Mouse (Mus musculus) CD4-positive, CD25-positive, alpha-beta regulatory T cell, adult 4 months (primary cell): ENCODE measurements around the gene Cst11. TPM values are rescaled to one million over a fixed set of nuclear protein-coding genes. Genes with fewer than 3 reads are reported as not detected.
"Not testable (repeated sequence)": the region's sequence is repeated elsewhere in the genome, so short reads cannot be mapped to it uniquely, and the experiment has no call there.

Experiments used
- ATAC-seq: one replicate; pipeline ENCODE4 v1.8.0; 2017
- polyA plus RNA-seq, 2 experiments: library from polyadenylated mRNA; unstranded; fragments of 100-300 nt; shearing (Covaris generic); gene quantifications; one replicate each; pipeline ENCODE4 v1.2.1; 2017

Cst11 gene
- polyA plus RNA-seq, result not detected

DNA sequence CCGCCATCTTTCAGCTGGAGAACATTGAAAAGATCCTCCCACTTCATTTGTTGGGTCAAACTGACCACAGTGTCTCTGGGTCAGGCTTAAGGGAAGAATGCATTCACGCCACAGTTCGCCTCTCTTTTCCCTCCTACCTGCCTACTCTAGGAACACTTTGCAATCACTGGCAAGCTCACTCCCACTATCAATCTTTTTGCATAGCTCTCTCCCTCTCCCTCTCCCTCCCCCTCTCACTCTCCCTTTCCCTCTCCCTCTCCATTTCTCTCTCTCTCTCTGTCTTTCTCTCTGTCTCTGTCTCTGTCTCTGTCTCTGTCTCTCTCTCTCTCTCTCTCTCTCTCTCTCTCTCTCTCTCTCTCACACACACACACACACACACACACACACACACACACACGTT lies at the start of gene Cst11:
TSS of gene Cst11 (minus strand) at position 101 of the 400 bp plus-strand sequence.
- not testable (repeated sequence) for ATAC-seq

DNA sequence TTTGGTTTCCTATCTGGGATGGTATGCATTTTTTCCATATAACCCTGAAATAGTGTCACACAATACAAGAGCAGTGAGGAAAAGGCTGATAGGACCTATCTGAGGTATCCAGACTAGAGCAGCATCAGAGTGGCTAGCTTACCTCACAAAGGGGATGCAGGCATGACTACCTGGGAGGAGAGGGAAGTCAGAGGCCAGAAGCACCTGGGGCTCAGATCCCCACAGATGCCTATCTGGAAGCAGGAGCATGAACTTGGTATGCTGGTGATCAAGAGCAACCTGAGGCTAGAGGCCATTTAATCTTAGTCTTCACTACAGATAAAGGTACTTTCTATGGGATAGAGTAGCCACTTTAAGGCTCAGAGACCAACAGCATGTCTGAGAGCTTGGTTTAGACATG lies 48.6 kb upstream of the Cst11 start, which contains the start of gene Cst13:
TSS of gene Cst13 (plus strand) at position 173 of the 400 bp plus-strand sequence.
- ATAC-seq, result no peak

DNA sequence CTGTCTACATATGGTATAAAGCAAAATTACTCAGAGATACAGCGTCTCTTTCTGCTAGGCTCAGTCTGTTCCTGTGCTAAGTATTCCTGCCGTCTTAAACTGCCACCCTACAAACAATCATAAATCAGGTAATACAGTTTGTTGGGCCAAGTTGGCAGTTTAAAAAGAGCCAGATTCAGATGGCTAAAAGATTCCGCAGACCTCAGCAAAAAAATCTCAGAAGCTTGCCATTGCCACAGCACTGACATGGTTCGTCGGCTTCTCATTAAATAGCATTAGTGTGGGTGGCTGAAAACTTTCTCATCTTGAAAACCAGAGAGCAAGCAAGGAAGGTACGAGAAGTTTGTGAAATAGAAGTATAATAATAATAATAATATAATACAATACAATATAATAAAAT lies 35.4 kb upstream of the Cst11 start:
- no peak for ATAC-seq

DNA sequence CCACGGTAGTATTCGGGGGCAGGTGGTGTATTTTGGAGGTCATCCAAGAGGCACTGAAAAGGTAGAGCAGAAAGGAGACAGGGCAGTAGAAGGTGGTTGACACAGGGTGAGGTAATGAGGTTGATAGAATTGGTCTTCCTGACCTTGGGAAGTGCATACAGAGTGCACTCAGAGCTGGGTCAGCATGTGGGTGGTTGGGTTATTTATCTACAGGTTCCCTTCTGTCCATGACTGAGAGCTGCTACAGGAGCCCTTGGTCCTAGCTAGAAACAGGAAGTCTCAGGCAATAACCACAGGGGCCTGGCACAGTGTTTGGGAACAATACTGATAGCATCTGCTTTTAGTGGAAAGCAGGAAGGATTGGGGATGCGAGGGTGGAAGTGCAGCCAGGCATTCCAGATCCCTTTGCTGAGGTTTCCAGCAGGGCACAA lies 30.2 kb upstream of the Cst11 start:
- ATAC-seq, result no peak

DNA sequence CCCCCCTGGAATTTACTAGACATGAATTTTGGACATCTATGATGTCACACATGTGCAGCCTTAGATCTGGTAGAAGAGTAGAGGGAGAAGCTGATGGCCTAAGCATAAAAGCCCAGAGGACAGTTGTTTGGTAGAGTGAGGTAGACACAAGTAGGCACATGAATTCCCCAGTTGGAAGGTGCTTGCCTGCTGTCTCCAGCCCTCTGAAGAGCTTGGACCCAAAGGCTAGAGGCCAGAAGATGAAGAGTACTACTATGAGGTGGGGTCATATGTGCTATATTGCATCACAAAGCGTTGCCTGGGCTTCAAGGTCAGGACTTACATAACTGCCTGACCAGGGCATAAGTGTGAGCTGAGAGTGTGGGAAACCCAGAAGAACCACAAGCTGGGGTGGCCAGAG lies 27.2 kb upstream of the Cst11 start, which contains the start of gene Cst8:
TSS of gene Cst8 (plus strand) at position 301 of the 400 bp plus-strand sequence.
- no peak for ATAC-seq

DNA sequence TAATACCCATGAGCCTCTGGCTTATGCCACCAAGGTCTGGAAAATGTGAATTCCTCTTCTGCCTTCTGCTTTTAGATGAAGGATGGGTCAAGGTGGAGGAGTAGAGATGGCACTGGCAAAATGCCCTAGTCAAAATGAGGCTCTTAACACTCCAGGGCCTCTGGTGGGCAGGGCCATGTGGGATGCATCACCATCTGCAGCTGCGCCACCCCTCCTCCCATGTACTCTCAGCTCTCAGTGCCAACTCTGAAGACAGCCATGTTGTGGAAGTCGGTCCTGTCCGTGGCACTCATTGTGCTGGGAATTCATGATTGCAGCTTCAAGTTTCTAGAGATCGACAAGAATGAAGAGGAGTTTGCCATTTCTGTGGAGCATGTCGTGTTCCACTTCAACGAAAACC lies 17.8 kb upstream of the Cst11 start, which contains the start of gene Cst12:
TSS of gene Cst12 (plus strand) at position 220 of the 400 bp plus-strand sequence.
- ATAC-seq, result no peak

DNA sequence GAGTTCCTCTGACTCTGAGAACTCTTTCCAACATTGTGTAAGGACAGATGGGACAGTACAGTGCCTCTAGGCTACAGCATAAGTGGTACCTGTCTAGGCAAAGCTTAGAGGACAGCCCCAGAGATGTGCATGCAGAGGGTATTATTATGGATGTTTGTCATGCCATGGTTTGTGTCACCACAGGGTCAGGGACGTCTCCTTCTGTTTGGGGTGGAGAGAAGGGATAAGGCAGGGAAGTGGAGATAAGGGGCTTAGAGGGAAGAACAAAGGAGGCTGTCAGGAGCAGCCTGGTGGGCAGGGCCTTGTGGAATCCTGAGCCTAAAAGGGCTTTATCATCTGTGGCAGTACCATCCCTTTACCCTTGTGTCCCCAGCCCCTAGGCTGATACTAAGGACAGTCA lies 10.4 kb upstream of the Cst11 start, which contains the start of gene 8030411F24Rik:
TSS of gene 8030411F24Rik (plus strand) at position 301 of the 400 bp plus-strand sequence.
- no peak for ATAC-seq

DNA sequence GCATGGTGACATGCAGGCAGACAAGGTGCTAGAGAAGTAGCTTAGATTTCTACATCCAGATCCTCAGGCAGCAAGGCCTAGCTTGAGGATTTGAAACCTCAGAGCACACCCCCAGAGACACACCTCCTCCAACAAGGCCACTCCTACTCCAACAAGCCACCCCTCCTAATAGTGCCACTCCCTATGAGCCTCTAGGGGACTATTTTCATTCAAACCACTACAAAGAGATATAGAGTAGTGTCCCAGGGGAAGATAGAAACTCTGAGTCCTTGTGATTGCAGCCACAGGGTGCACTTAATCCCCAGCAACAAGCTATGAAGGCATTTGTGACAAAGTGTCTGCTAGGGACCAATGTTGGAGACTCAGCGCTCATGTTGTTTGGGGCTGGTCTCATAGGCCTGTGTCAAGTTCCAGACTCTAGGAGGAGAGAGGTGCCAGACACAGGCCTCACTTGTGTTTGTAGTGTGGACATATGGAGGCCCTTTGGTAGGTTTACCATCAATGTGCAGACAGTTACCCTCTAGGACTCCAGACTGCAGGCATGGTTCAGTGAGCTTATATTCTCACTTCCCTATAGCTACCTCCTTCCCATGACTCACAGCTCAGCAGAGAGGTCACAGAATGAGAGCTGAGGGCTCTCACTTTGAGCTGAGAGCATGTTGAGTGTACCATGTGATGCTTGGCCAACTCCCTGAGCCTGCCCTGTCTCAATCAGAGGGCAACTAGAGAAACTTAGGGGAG lies 7.5 kb downstream of the Cst11 start:
- ATAC-seq, result no peak

DNA sequence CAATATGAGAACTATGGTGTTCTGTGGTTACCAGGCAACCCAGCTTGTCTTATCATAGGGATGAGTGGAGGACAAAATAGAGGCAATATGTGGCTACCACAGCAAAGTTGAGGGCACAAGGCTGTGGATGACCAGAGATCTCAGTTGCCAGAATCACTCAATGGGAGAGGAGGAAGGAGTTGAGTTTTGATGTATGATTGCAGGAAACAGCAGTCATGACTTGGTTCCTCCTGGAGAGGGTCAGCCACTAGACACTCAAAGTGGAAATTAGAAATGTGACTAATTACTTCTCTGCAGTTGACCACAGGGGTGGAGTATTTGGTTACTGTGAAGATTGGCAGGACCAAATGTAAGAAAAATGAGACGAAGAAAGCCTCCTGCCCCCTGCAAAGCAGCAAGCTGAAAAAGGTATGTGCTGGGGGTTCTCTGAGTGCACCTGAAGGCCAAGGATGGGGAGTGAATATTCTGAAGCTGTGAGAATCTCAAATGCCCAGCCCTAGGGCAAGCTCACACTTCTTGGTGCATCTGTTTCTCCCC lies 16.9 kb downstream of the Cst11 start:
- no peak for ATAC-seq

DNA sequence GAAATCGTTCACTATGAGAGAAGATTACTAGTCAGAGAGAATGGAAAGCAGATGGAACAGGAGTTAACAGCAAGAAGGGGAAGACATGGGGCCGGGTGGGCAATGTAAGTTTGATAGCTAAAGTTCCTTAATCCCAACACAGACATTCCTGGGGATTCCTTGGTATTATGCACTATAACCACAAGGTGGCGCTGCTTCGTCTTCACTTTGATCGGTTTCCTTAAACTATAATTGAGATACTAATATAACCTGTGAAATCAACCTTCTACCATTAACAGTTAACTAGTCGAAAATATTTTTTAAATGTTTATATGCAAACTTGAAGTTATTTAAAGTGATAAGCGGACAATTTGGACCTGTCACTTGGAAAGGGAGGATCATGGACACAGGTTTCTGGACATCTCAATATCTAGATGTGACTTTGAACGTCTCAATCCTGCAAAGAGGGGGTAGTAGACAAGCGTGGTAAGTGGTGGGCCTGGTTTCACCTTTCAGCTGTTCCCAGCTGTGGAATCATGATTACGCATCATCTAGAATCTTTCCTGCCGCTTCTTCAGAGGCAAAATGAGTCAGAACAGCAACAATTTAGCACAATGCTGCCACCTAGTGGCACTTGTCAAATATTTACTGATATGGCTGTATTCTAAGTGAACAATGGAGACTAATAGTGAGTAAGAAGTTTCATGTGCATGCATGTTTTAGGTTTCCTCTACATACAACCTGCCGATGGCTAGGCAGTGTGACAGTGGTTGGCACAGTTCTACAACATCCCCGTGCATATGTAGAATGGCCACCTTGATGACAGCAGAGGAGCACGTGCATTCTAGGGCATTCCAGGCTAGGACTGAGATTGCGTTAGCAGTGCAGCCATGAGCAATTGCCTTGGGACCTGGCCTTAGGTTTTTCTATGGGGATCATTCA lies 19.1 kb downstream of the Cst11 start:
- peak; percentile 92 for ATAC-seq

DNA sequence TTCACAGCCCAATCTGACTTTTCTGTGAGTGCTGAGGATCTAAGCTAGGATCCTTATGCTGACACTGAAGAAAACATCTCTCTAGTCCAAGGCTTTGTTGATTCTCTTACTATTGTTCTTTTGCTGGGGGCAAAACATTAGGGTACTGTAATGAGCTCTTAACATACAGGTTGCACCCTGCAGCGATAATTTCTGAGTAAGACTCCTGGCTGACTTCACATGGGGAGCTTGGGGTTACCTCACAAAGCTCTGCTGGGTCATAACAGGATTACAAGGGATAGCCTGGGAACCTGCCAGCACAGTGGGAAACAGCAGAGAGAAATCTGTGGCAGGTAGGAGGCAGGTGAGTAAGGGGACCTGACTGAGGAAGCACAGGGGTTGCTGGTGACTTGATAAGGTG lies 21.2 kb downstream of the Cst11 start, which contains the start of gene Cstl1:
TSS of gene Cstl1 (plus strand) at position 301 of the 400 bp plus-strand sequence.
- ATAC-seq, result no peak

DNA sequence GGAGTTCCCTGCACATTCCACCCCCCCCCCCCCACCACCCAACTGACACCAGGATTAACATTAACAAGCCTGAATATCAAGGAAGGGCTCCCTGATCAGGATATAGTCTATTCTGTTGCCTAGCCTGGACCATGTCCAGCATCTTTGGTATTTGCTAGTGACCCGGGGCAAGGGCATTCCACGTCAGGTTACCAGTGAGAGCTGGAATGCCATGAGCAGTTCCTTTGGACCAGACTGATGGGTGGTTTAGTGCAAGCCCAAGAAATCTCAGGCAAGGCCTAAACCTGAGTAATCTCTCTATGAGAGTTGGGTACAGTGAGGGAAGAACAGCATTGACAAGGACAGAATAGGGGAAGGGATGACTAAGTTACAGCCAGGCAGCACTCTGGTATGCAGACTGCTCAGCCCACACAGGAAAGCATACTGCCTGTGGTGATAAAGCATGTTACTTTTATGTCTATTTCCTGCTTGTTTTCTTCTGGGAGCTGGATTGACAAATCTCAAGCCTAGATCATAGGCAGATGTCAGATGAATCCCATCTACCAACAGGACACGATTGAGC lies 27.4 kb downstream of the Cst11 start:
- no peak for ATAC-seq

DNA sequence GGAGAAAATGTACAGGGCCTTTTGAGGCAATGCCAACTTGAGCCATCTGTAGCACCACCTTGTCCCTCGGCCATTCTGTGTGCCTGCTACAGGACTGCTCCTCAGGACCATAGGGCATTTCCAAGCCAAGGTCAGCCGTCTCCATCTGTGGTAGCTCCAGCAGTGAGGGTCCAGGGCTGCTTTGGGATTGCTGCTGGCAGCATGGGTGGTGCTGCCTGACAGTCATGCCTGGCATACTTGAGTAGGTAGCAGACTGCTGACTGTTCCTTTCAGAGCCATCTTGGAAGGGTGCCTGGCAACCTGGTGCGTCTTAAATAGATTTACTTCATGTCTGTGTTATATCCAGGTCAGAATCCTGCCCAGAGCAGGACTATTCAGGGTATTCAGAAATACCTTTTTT lies 28.3 kb downstream of the Cst11 start:
- no peak for ATAC-seq

DNA sequence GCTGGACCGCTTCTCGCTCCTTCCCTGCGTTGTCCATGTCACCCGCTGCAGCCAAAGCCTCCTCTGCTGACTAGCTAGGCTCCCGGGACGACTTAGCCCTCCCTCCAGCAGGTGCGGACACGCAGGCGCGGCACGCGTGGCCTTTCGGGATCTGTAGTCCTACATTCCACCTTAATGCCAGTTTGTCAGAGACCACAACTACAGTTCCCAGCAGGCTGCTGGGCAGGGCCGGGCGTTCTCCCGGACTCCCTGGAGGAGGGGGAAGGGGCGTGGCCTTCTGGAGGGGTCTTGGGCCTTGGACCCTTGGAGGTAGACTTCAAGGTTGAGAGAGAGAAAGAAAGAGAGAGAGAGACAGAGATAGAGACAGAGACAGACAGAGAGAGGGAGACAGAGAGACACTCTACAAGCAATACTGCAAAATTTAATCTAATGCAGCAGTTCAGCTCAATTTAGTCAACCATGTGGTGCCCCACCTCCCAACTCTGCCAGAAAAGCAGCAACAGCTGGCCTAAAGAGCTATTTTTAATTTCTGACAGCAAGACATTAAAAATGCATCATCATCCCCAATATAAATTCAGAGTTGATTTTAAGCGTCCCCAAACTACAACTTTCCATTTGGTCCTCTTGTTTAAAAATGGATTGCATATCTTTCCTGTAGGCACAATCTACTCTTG lies 38.8 kb downstream of the Cst11 start, which contains the start of gene Napb:
TSS of gene Napb (minus strand) at position 141 of the 674 bp plus-strand sequence.
- peak; percentile 98 for ATAC-seq

DNA sequence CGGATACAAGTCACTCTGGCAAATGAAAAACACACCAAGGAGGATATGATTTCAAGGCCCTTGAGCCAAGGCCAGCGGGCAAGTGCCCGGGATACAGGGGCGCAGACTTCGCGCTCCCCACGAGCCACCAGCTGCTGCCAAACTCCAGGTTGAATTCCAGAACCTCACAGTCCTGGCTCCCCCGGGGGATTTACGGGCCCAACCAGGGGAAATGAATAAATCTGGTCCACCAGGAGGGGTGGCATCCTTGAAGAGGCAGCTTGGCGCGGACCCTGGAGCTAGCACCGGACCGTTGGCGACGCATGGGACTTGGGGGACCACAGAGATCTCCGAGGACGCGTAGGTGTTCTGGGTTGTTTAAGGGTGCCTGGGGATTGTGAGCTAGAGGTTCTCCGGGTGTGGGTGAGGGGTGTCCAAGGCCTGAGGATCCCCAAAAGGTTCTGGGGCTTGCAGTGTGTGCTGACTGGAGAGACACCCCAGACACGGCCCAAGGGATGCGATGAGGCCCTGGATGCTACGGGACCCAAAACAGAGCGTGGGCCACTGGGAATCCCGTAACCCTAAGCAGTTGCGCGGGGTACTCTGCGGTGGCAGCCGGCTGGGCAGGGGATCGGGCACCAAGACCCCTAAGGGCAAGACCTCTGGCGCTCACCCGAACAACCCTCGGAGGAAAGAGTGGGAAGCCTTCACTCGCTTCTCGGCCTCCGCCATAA lies 39.5 kb downstream of the Cst11 start:
- ATAC-seq, result peak; percentile 14

DNA sequence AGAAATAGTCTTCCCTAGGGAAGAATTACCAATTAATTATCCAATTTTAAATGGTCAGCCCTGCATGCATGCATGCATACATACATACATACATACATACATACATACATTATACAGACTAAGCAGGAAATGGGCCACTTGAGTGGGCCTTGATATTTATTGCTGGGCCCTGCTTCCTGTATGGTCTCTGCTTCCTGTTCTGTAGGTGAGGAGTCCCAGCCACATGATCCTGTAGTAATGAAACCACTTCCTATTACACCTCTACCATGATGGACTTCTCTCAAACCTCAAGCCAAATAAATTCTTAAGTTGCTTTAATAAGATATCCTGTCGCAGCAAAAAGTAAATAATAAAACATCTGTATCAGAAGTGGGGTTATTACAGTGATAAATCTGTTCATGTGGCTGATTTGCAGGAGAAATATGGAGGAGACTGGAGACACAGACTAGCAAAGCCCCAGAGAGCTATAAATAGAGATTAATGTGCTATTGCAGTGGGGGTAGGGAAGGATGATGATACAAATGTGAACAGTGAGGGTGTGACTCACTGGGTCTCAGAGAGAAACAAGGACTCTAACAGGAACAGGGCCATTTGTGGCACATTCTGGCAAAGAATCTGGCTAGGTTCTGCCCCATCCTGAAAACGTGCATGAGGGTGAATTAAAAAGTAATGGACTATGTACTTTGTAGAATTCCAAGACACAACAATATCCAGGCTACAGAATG lies 51.9 kb downstream of the Cst11 start:
- ATAC-seq, result peak; percentile 67
